Mouse (Mus musculus): ENCODE data around the gene Olfr804. TPM values are rescaled to one million over a fixed set of nuclear protein-coding genes. Genes with fewer than 3 reads are reported as not detected.

Olfr804 gene
- total RNA-seq (2021) = not detected in 2 replicates
- long read RNA-seq = 0 reads

DNA sequence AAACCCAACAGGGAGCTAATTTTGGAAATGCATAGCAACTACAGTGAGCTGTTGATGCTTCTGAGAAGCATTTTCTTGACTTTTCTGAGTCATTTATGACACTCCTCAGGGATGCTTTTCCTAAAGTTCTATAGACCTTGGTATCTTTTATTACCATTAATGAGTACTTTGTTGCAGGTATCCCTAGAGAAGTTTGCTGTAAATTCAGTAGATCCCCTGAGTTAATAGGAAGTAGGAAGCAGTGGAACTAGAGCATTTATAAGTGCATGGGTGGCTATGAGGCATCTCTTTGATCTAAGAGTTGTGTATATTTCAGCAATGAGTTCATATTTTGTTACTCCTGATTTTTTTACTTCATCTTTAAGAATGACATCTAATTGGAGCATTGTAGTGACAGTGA lies at the start of gene Olfr804:
TSS of gene Olfr804 (plus strand) at position 301 of the 400 bp plus-strand sequence.
- no peak for DNase-seq

DNA sequence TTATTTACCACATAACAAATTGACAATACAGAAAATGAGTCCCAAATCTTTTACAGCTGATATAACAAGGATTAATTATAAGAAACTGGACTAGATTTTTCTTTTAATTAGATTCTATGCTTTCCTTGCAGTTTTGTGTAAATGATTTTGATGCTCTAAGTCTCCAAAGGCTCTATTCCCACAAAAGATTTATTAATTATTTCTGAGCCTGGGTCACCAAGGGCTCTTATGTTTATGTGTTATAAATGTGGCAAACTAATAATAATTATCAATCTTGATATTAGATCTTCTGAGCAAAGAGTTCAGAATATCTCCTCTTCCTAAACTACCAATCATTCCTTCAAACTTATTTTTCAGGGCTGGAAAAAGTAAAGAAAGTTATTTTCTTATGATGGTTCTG lies 45.6 kb upstream of the Olfr804 start, which contains the start of gene Olfr800:
TSS of gene Olfr800 (plus strand) at position 301 of the 400 bp plus-strand sequence.
- DNase-seq = no peak

DNA sequence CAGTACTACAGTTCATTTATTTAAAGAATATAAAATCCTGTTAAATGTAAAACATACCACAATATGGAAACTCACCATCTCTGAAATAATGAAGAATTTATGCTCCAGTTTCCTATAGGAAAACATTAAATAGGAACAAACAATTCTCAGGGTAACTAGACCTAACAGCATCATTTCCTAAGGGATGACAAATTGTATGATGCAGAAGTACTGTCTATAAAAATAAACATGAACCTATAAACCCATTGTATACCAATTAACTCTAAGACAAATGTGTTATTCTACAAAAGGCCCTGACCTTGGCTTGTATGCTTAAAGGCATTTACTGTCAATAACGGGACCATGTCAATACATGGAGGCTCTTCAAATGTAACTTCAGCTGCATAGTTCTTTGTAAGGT lies 29.2 kb upstream of the Olfr804 start, which contains the start of gene Olfr801:
TSS of gene Olfr801 (minus strand) at position 101 of the 400 bp plus-strand sequence.
- DNase-seq = no peak

DNA sequence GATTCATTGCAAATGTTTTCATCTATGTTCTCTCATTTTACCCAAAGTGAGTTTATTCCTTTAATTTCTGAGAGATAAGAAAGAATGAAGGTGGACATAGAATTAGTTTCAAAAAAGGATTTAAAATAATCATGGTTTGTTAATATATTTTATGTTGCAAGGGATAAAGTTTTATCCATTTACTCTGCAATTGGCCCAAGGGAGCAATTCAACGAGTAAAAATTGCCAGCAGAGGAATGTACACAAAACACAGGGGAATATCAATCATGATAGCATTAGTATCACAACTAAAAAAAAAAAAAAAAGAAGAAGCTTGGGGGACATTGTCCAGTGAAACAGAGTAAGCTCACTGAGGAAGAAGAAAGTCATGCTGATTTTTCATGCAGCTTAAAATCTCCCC lies 14.9 kb upstream of the Olfr804 start, which contains the start of gene Olfr802:
TSS of gene Olfr802 (minus strand) at position 101 of the 400 bp plus-strand sequence.
- DNase-seq = no peak

DNA sequence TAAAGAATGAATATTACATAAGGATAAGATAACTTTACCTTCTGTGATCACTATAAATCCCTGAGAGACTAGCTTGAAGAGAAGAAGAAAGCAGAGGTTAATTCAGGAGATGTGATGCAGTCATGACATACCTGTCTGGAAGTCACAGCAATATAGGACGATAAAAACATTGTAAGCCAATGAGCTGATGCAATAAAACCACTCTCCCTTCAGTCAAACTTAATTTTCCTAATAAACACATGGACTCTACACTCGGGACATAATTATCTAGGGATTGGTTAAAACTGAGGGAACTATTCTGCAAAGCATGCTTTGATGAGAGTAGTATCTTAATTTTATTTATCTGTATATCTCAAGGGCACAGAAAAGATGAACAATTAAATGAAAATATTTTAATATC lies 8.8 kb upstream of the Olfr804 start, which contains the start of gene Olfr803:
TSS of gene Olfr803 (minus strand) at position 101 of the 400 bp plus-strand sequence.
- no peak for DNase-seq

DNA sequence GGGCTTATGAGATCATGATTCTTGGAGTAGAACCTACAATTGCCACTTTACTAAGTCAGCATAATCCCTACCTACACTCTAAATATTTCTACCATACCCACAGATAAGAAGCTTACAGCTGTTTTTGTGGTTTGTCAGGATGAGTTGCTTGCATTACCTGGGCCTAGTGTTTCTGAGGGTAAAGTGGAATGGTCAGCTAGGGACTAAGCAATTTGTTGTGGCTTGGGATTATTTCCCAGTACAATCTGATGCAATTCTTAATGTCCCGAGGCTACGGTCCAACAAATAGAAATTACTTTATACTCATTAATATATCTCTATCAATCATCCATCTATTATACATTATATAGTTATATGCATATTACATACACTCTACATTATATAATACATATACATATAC lies 26.3 kb downstream of the Olfr804 start, which contains the start of gene Olfr805:
TSS of gene Olfr805 (minus strand) at position 101 of the 400 bp plus-strand sequence.
- no peak for DNase-seq

DNA sequence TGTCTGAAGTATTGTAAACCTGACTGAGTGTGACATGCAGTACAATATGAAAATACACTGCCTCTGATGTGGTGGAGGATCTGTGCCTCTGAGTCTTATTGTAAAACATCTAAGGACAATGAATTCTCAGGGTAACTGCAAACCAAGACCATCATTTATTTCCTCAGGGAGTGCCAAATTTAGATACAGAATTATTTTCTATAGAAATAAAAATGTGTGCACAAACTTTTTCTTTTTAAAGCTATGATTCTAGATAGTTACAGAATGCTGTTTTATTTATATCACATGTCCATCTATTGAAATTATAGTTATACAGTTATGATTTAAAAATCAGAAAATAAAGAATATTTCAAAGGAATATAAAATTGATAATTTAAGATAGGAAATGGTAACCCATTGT lies 38.8 kb downstream of the Olfr804 start, which contains the start of gene Olfr806:
TSS of gene Olfr806 (minus strand) at position 101 of the 400 bp plus-strand sequence.
- no peak for DNase-seq

DNA sequence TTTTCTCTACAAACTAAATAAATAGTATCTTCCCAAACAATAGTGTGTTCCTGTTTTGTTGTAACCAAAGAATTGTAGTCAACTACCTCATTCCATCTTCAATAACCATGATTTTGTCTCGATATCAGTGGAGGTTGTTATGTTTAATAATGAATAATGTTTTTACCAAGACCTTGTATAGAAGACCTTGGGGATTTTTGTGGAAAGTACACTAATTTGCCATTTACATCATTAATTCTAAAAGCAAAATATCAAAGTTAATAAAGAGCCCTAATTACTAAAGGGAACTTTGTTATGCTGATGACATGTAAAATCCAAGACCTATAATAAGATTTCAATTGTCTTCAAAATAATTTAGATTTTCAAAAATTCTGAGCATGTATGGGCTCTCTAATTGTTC lies 54.7 kb downstream of the Olfr804 start, which contains the start of gene Olfr807:
TSS of gene Olfr807 (minus strand) at position 101 of the 400 bp plus-strand sequence.
- no peak for DNase-seq

Small RNA genes lying within 50 kb of the gene (microRNA-seq; reads per million reads assigned to microRNA genes)
- 0 reads per million in 2 experiments for gene Gm24485

Other genes starting within 250 kb of the Olfr804 start
- gene Olfr787, start 241.3 kb upstream of the Olfr804 start, total RNA-seq (2021) = not detected in 2 replicates
- not detected in 2 replicates for gene Olfr788, start 232.2 kb upstream of the Olfr804 start, total RNA-seq (2021)
- not detected in 2 replicates for gene Olfr789, start 218.5 kb upstream of the Olfr804 start, total RNA-seq (2021)
- not detected in 2 replicates for gene Olfr790, start 204.7 kb upstream of the Olfr804 start, total RNA-seq (2021)
- gene Olfr791, start 181.4 kb upstream of the Olfr804 start, total RNA-seq (2021) = not detected in 2 replicates
- gene Olfr792, start 164.0 kb upstream of the Olfr804 start, total RNA-seq (2021) = not detected in 2 replicates
- not detected in 2 replicates for gene Olfr794, start 135.6 kb upstream of the Olfr804 start, total RNA-seq (2021)
- gene Olfr796, start 90.6 kb upstream of the Olfr804 start, total RNA-seq (2021) = not detected in 2 replicates
- not detected in 2 replicates for gene Olfr798, start 75.3 kb upstream of the Olfr804 start, total RNA-seq (2021)
- not detected in 2 replicates for gene Olfr799, start 65.7 kb upstream of the Olfr804 start, total RNA-seq (2021)
- not detected in 2 replicates for gene Olfr800, start 45.5 kb upstream of the Olfr804 start, total RNA-seq (2021)
- not detected in 2 replicates for gene Olfr801, start 29.3 kb upstream of the Olfr804 start, total RNA-seq (2021)
- gene Olfr802, start 15.0 kb upstream of the Olfr804 start, total RNA-seq (2021) = not detected in 2 replicates
- gene Olfr803, start 8.9 kb upstream of the Olfr804 start, total RNA-seq (2021) = not detected in 2 replicates
- not detected in 2 replicates for gene Olfr805, start 26.2 kb downstream of the Olfr804 start, total RNA-seq (2021)
- not detected in 2 replicates for gene Olfr806, start 38.7 kb downstream of the Olfr804 start, total RNA-seq (2021)
- gene Olfr807, start 54.6 kb downstream of the Olfr804 start, total RNA-seq (2021) = not detected in 2 replicates
- gene Olfr808, start 62.3 kb downstream of the Olfr804 start, total RNA-seq (2021) = not detected in 2 replicates
- gene Olfr809, start 71.4 kb downstream of the Olfr804 start, total RNA-seq (2021) = not detected in 2 replicates
- gene Olfr810, start 91.7 kb downstream of the Olfr804 start, total RNA-seq (2021) = not detected in 2 replicates
- not detected in 2 replicates for gene Olfr811, start 101.2 kb downstream of the Olfr804 start, total RNA-seq (2021)
- not detected in 2 replicates for gene Olfr812, start 142.9 kb downstream of the Olfr804 start, total RNA-seq (2021)
- gene Olfr813, start 152.2 kb downstream of the Olfr804 start, total RNA-seq (2021) = not detected in 2 replicates
- not detected in 2 replicates for gene Olfr814, start 176.6 kb downstream of the Olfr804 start, total RNA-seq (2021)
- not detected in 2 replicates for gene Olfr815, start 202.7 kb downstream of the Olfr804 start, total RNA-seq (2021)
- not detected in 2 replicates for gene Olfr816, start 212.4 kb downstream of the Olfr804 start, total RNA-seq (2021)
- not detected in 2 replicates for gene Olfr818, start 245.9 kb downstream of the Olfr804 start, total RNA-seq (2021)